Mouse (Mus musculus): ENCODE measurements around the gene Gpr152.

GRCm38 (mm10) chr19:4164100-4164499, 24.5 kb downstream of the Gpr152 start:
- TF ChIP-seq TAL1 (IDR thresholded peaks at IDR 0.05; ENCODE audit: low read length) (no peak), GATA1 (IDR thresholded peaks at IDR 0.05; ENCODE audit: low read length) (no peak)
